8 mouse cellular contexts compared by ENCODE assay signal in the genomic region with DNA sequence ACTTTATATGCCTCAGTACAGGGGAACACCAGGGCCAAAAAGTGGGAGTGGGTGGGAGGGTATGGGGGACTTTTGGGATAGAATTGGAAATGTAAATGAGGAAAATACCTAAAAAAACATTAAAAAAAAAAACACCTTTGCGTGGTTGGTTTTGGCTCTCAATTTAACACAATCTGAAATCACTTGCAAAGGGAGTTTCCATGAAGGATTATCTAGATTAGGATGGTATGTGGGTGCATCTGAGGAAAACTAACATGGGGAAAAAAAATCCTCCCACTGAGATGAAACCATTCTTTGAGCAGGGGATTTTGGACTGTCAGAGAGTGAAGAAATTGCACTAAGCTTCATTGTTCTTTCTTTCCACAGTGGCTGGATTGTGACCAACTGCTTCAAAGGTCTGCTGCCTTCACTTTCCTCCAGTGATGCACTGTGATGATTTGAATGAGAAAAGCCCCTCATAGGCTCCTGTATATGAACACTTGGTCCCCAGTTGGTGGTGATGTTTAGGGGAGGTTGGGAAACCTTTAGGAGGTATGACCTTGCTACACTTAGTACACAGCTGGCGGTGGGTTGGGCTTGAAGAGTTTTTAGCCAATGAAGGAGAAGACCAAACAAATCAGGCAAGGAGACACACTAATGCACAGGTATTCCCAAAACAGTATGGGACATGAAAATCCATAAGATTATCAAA. TPM values are rescaled to one million over a fixed set of nuclear protein-coding genes. Genes with fewer than 3 reads are reported as not detected.
DNase-seq lines count a peak whose midpoint lies in the region; ATAC-seq lines count a peak whose summit lies in the region.

No protein-coding gene starts in this region.

- no peaks in the 10 kb centered on the region for H3K27me3 ChIP-seq in intestine, embryonic 16.5 days (replicated peaks; ENCODE audit: control insufficient read depth, insufficient read depth, low read length)
- H3K27me3 ChIP-seq in forebrain, embryonic 13.5 days, result no peaks in the 10 kb centered on the region

- peak overlapping the region; percentile 67; the same call in 1 of the 2 replicates for H3K9ac ChIP-seq in intestine, embryonic 16.5 days (ENCODE audit: low read depth, low read length)
- H3K9ac ChIP-seq in forebrain, embryonic 13.5 days, result no peak overlapping the region

- WGBS in intestine, embryonic 16.5 days, result 79% methylated on average over 2 of the region's 2 CpGs
- WGBS in forebrain, embryonic 13.5 days, result 85% methylated on average over 2 of the region's 2 CpGs

- H3K4me3 ChIP-seq in intestine, embryonic 16.5 days (ENCODE audit: low read length), result peak overlapping the region; percentile 57
- H3K4me3 ChIP-seq in forebrain, embryonic 13.5 days, result no peak overlapping the region

- intact Hi-C loops in left cerebral cortex, postnatal 4 days (cut with DNase I), result loop anchor here (5.0 to 10.0 kb wide), 2 partner anchors 142 to 379 kb away; no protein-coding TSS in a partner anchor

- peak overlapping the region; percentile 56 for H3K4me2 ChIP-seq in intestine, embryonic 16.5 days (ENCODE audit: low read depth, low read length)
- H3K4me2 ChIP-seq in forebrain, embryonic 13.5 days, result no peak overlapping the region

- 0 out of 2 replicates have a peak, but pooled peaks have one; percentile 2 for ATAC-seq in intestine, embryonic 16.5 days
- ATAC-seq in forebrain, embryonic 13.5 days, result no peak

- H3K4me1 ChIP-seq in intestine, embryonic 16.5 days (ENCODE audit: control insufficient read depth, insufficient read depth, low read length), result peaks cover 15% of the 10 kb centered on the region
- H3K4me1 ChIP-seq in forebrain, embryonic 13.5 days, result 0 out of 2 replicates have a peak, but pooled peaks cover 3% of the 10 kb centered on the region

- no peaks in the 10 kb centered on the region for H3K9me3 ChIP-seq in intestine, embryonic 16.5 days (ENCODE audit: control insufficient read depth, low read length)
- no peaks in the 10 kb centered on the region for H3K9me3 ChIP-seq in forebrain, embryonic 13.5 days (replicated peaks)

- no peaks in the 10 kb centered on the region for H3K36me3 ChIP-seq in intestine, embryonic 16.5 days (ENCODE audit: control insufficient read depth, insufficient read depth, low read length)
- H3K36me3 ChIP-seq in forebrain, embryonic 13.5 days (ENCODE audit: poor library complexity, severe bottlenecking), result no peaks in the 10 kb centered on the region

- DNase-seq in spleen, adult 18-20 months, result peak; percentile 54 to 61
- DNase-seq in spleen, adult 12 weeks (ENCODE audit: low spot score), result no peak
- peak; percentile 74 for DNase-seq in lung, postnatal 25 days (ENCODE audit: low spot score)
- peak; percentile 65 for DNase-seq in thymus, postnatal 4 days
- DNase-seq in left cerebral cortex, adult 8-10 months (ENCODE audit: low spot score in 2 of 2), result no peak
- no peak for DNase-seq in left cerebral cortex, postnatal 4 days

- H3K27ac ChIP-seq in intestine, embryonic 16.5 days (ENCODE audit: low read length), result peak overlapping the region; percentile 91
- no peak overlapping the region for H3K27ac ChIP-seq in forebrain, embryonic 13.5 days

RNA-seq across cellular contexts. Expression of a gene that starts 38.4 kb away (rescaled TPM):
- polyA plus RNA-seq in intestine, embryonic 16.5 days (2015; fragmentation: Nextera tagmentation; extraction: Ambion mirVana), result 0.24 and 0.37 TPM in 2 replicates
- polyA plus RNA-seq in forebrain, embryonic 13.5 days (2015; fragmentation: Nextera tagmentation; extraction: Ambion mirVana), result not detected in 2 replicates
- total RNA-seq in left cerebral cortex, adult 8-10 months (2022), result not detected
- total RNA-seq in left cerebral cortex, postnatal 4 days (2021), result not detected

RNA-seq across cellular contexts. Expression of a gene that starts 56.4 kb away (rescaled TPM):
- 1.0 and 1.2 TPM in 2 replicates for polyA plus RNA-seq in intestine, embryonic 16.5 days (2015; fragmentation: Nextera tagmentation; extraction: Ambion mirVana)
- polyA plus RNA-seq in forebrain, embryonic 13.5 days (2015; fragmentation: Nextera tagmentation; extraction: Ambion mirVana), result not detected in 2 replicates
- total RNA-seq in left cerebral cortex, adult 8-10 months (2022), result 1 to 10 TPM; 9.0 to 9.9 (median 9.7) TPM
- total RNA-seq in left cerebral cortex, postnatal 4 days (2021), result 1 to 10 TPM; 4.0 to 5.4 TPM

Comparison
In these comparisons a context has a peak if more than half of its experiments do, and no peak if none do; other contexts are left out.
1. DNase-seq: peak in spleen, adult 18-20 months (2 of 2), lung, postnatal 25 days (single experiment) and thymus, postnatal 4 days (single experiment); none in spleen, adult 12 weeks (single experiment), left cerebral cortex, adult 8-10 months (0 of 2) and left cerebral cortex, postnatal 4 days (single experiment).